Mouse (Mus musculus): ENCODE measurements around the gene Dok5.

The Dok5 gene

DNA sequence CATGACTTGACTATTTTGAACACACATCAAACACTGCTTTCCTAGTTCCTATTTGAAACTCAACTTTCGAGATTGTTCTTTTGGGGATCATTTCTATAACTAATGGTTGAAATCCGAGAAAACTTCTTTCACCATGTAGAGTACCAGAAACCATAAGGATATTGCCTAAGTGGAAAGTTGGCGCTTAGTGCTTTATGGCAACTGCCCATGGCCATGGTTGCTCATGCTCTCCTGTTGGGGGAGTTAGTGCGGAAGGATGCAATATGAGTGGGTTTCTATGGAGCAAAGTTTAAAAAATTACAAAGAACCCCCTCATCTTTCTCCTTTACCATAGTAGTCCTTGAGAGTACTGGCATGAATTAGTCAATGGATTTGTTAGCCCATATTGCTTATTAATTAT lies 192.5 kb downstream of the Dok5 start:
- DNase-seq (ENCODE audit: extremely low read depth, low read depth, low spot score), result no peak

DNA sequence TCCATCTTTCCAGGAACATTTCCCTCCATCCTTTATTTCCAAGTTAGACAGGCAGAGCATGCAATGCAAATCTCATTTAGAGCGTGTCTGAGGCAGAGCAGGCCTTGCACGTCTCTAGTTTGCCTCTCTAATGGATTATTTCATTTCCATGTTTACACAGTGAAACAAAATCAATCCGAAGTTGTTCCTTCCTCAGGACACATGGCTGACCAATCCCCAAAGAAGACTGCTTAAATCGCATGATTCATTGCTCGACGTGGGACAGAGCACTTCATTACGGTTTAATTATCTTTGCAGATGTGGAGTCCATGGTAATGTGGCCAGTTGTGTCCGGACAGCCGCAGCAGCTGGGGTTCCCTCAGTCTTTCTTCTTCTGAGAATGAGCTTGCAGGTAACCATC lies 194.6 kb downstream of the Dok5 start:
- no peak for DNase-seq (ENCODE audit: extremely low read depth, low read depth, low spot score)
